Mouse (Mus musculus) embryonic facial prominence, embryonic 11.5 days (tissue): Measurements from ENCODE around the gene Foxn3. TPM values are rescaled to one million over a fixed set of nuclear protein-coding genes. Genes with fewer than 3 reads are reported as not detected.

Experiments
- ATAC-seq: fragments of 200-750 bp; cut with Nextera tagmentation; replicated peaks from 2 replicates; pipeline ENCODE4 v1.8.0; 2017; ENCODE audit warnings: low read depth; ENCODE audit not compliant: insufficient number of reproducible peaks, low FRiP score, low TSS enrichment
- DNase-seq: peaks from one replicate; pipeline ENCODE4 v3.0.0-alpha.2; 2015; ENCODE audit warnings: low spot score
- H3K27ac ChIP-seq: fragments of 300-500 bp; sonication (generic); replicated peaks from 2 replicates; pipeline ENCODE4 v1.5.1; 2014; ENCODE audit warnings: mild to moderate bottlenecking, low read depth, low read length, control low read depth
- H3K27me3 ChIP-seq: fragments of 300-500 bp; sonication (generic); 2 replicates; pipeline ENCODE4 v1.6.1; 2014; ENCODE audit warnings: mild to moderate bottlenecking, low read length, moderate library complexity, mixed read lengths; ENCODE audit not compliant: control insufficient read depth, insufficient read depth
- H3K36me3 ChIP-seq: fragments of 300-500 bp; sonication (generic); replicated peaks from 2 replicates; pipeline ENCODE4 v1.6.1; 2014; ENCODE audit warnings: low read depth, mild to moderate bottlenecking, low read length, moderate library complexity, mixed read lengths; ENCODE audit not compliant: control insufficient read depth, insufficient read depth
- H3K4me1 ChIP-seq: fragments of 300-500 bp; sonication (generic); 2 replicates; pipeline ENCODE4 v1.6.1; 2014; ENCODE audit warnings: low read length, mixed read lengths; ENCODE audit not compliant: control insufficient read depth, insufficient read depth
- H3K4me2 ChIP-seq: fragments of 300-500 bp; sonication (generic); 2 replicates; pipeline ENCODE4 v1.6.1; 2014; ENCODE audit warnings: low read depth, mild to moderate bottlenecking, control low read depth, low read length, moderate library complexity
- H3K4me3 ChIP-seq: fragments of 300-500 bp; sonication (generic); 2 replicates; pipeline ENCODE4 v1.5.1; 2014; ENCODE audit warnings: low read depth, low read length, control low read depth
- H3K9ac ChIP-seq: fragments of 300-500 bp; sonication (generic); replicated peaks from 2 replicates; pipeline ENCODE4 v1.6.1; 2014; ENCODE audit warnings: mild to moderate bottlenecking, control low read depth, low read length
- H3K9me3 ChIP-seq: fragments of 300-500 bp; sonication (generic); replicated peaks from 2 replicates; pipeline ENCODE4 v1.6.1; 2016; ENCODE audit warnings: mild to moderate bottlenecking, low read length, inconsistent platforms, mixed read lengths; ENCODE audit not compliant: control insufficient read depth
- WGBS: fragments of 180-500 bp; shearing (Covaris S2); extraction: QIAGEN DNeasy Blood & Tissue Kit; methylation state at CpG from one replicate; pipeline ENCODE4 v1.1.7; 2014; 5-methylcytosine and 5-hydroxymethylcytosine counted together
- polyA plus RNA-seq: library from polyadenylated mRNA; unstranded; fragments of >200 nt; fragmentation: Nextera tagmentation; extraction: Ambion mirVana; gene quantifications from 2 replicates; pipeline ENCODE4 v1.2.1, GENCODE M21; 2014

Foxn3 gene
- polyA plus RNA-seq, 1 experiment from 2014 or later = 80.5 TPM

- WGBS = 91% methylated on average over 12 of the region's 12 CpGs
- Histone ChIP-seq H3K4me2 (no peak overlapping the region), H3K9ac (no peak overlapping the region), H3K36me3 (no peaks in the 10 kb centered on the region), H3K4me3 (no peak overlapping the region), H3K9me3 (no peaks in the 10 kb centered on the region), H3K27me3 (no peaks in the 10 kb centered on the region), H3K4me1 (no peaks in the 10 kb centered on the region), H3K27ac (no peak overlapping the region)
- DNase-seq (no peak), ATAC-seq (no peak)
Observed at GRCm38 (mm10) chr12:99263592-99264335, 299.6 kb downstream of the Foxn3 start.

- H3K4me3 ChIP-seq = no peak overlapping the region
- no peaks in the 10 kb centered on the region for H3K36me3 ChIP-seq
- DNase-seq (no peak), ATAC-seq (no peak)
- H3K4me1 ChIP-seq = no peaks in the 10 kb centered on the region
- WGBS = 76% methylated on average over 1 of the region's 1 CpGs
- no peak overlapping the region for H3K9ac ChIP-seq
- no peak overlapping the region for H3K27ac ChIP-seq
- no peak overlapping the region for H3K4me2 ChIP-seq
- H3K9me3 ChIP-seq = no peaks in the 10 kb centered on the region
- H3K27me3 ChIP-seq = no peaks in the 10 kb centered on the region
Observed at GRCm38 (mm10) chr12:99262840-99263239, 300.5 kb downstream of the Foxn3 start.

GRCm38 (mm10) chr12:99262066-99262599, 301.2 kb downstream of the Foxn3 start:
- Histone ChIP-seq H3K36me3 (no peaks in the 10 kb centered on the region), H3K27ac (no peak overlapping the region), H3K27me3 (no peaks in the 10 kb centered on the region), H3K4me1 (no peaks in the 10 kb centered on the region), H3K9ac (no peak overlapping the region), H3K9me3 (no peaks in the 10 kb centered on the region), H3K4me3 (no peak overlapping the region), H3K4me2 (no peak overlapping the region)
- ATAC-seq = no peak
- WGBS = 90% methylated on average over 11 of the region's 11 CpGs
- DNase-seq = no peak

GRCm38 (mm10) chr12:99260171-99260570, 303.2 kb downstream of the Foxn3 start:
- Histone ChIP-seq H3K27ac (no peak overlapping the region), H3K27me3 (no peaks in the 10 kb centered on the region), H3K36me3 (no peaks in the 10 kb centered on the region), H3K4me1 (no peaks in the 10 kb centered on the region), H3K9ac (no peak overlapping the region), H3K4me3 (no peak overlapping the region), H3K9me3 (no peaks in the 10 kb centered on the region), H3K4me2 (no peak overlapping the region)
- ATAC-seq (no peak), DNase-seq (no peak)
- 77% methylated on average over 10 of the region's 10 CpGs for WGBS

GRCm38 (mm10) chr12:99257570-99257969, 305.8 kb downstream of the Foxn3 start:
- Histone ChIP-seq H3K27ac (no peak overlapping the region), H3K4me1 (no peaks in the 10 kb centered on the region), H3K4me2 (no peak overlapping the region), H3K4me3 (no peak overlapping the region), H3K27me3 (no peaks in the 10 kb centered on the region), H3K9me3 (no peaks in the 10 kb centered on the region), H3K36me3 (no peaks in the 10 kb centered on the region), H3K9ac (no peak overlapping the region)
- 82% methylated on average over 5 of the region's 5 CpGs for WGBS
- ATAC-seq (no peak), DNase-seq (no peak)

GRCm38 (mm10) chr12:99256997-99257396, 306.4 kb downstream of the Foxn3 start:
- DNase-seq (no peak), ATAC-seq (no peak)
- no peak overlapping the region for H3K4me3 ChIP-seq

GRCm38 (mm10) chr12:99256463-99256862, 306.9 kb downstream of the Foxn3 start:
- DNase-seq (no peak), ATAC-seq (no peak)
- Histone ChIP-seq H3K4me1 (no peaks in the 10 kb centered on the region), H3K9me3 (no peaks in the 10 kb centered on the region), H3K9ac (no peak overlapping the region), H3K4me3 (no peak overlapping the region), H3K4me2 (no peak overlapping the region), H3K36me3 (no peaks in the 10 kb centered on the region), H3K27me3 (no peaks in the 10 kb centered on the region), H3K27ac (no peak overlapping the region)
- 90% methylated on average over 5 of the region's 5 CpGs for WGBS

More at GRCm38 (mm10) chr12:99256997-99257396, 306.4 kb downstream of the Foxn3 start:
- H3K9ac ChIP-seq = no peak overlapping the region
- no peaks in the 10 kb centered on the region for H3K4me1 ChIP-seq
- no peak overlapping the region for H3K27ac ChIP-seq
- no peaks in the 10 kb centered on the region for H3K27me3 ChIP-seq
- H3K36me3 ChIP-seq = no peaks in the 10 kb centered on the region
- 94% methylated on average over 8 of the region's 8 CpGs for WGBS
- no peaks in the 10 kb centered on the region for H3K9me3 ChIP-seq
- H3K4me2 ChIP-seq = no peak overlapping the region

- H3K4me3 ChIP-seq = no peak overlapping the region
- no peaks in the 10 kb centered on the region for H3K36me3 ChIP-seq
- no peak overlapping the region for H3K27ac ChIP-seq
- H3K27me3 ChIP-seq = no peaks in the 10 kb centered on the region
- ATAC-seq (no peak), DNase-seq (no peak)
- 90% methylated on average over 8 of the region's 8 CpGs for WGBS
- no peaks in the 10 kb centered on the region for H3K9me3 ChIP-seq
- H3K4me1 ChIP-seq = no peaks in the 10 kb centered on the region
- no peak overlapping the region for H3K4me2 ChIP-seq
- no peak overlapping the region for H3K9ac ChIP-seq
Observed at GRCm38 (mm10) chr12:99254436-99254835, 308.9 kb downstream of the Foxn3 start.
